Mouse (Mus musculus) thymus, adult 2 months (tissue): ENCODE results near the gene Tmem63a. TPM values are rescaled to one million over a fixed set of nuclear protein-coding genes. Genes with fewer than 3 reads are reported as not detected.
A peak's percentile ranks its signal among the peaks of the same experiment; 100 is the strongest.
"Not testable (repeated sequence)": the region's sequence is repeated elsewhere in the genome, so short reads cannot be mapped to it uniquely, and the experiment has no call there.

Experiments
- DNase-seq: peaks from one replicate; pipeline ENCODE4 v3.0.0; 2021
- H3K27ac ChIP-seq: fragments of 200-500 bp; 2 replicates; pipeline ENCODE4 v1.5.1; 2012; ENCODE audit warnings: low read length, control low read depth; ENCODE audit not compliant: control insufficient read depth, insufficient read depth
- H3K27me3 ChIP-seq: fragments of 200-500 bp; 2 replicates; pipeline ENCODE4 v1.6.1; 2012; ENCODE audit warnings: mild to moderate bottlenecking, low read length, moderate library complexity, mixed read lengths; ENCODE audit not compliant: control insufficient read depth, insufficient read depth
- H3K36me3 ChIP-seq: fragments of 200-500 bp; 2 replicates; pipeline ENCODE4 v1.6.1; 2012; ENCODE audit warnings: mild to moderate bottlenecking, low read length, moderate library complexity; ENCODE audit not compliant: control insufficient read depth, insufficient read depth
- H3K4me1 ChIP-seq: fragments of 200-500 bp; replicated peaks from 2 replicates; pipeline ENCODE4 v1.6.1; 2012; ENCODE audit warnings: low read length; ENCODE audit not compliant: control insufficient read depth, insufficient read depth
- H3K4me3 ChIP-seq: fragments of 200-500 bp; 2 replicates; pipeline ENCODE4 v1.5.1; 2012; ENCODE audit warnings: mild to moderate bottlenecking, low read length, control low read depth, moderate library complexity; ENCODE audit not compliant: control insufficient read depth, insufficient read depth
- CTCF ChIP-seq: fragments of 200-500 bp; IDR thresholded peaks from 2 replicates; pipeline ENCODE4 v1.5.1; 2012; ENCODE audit warnings: mild to moderate bottlenecking, control low read depth, low read length, moderate library complexity, borderline replicate concordance; ENCODE audit not compliant: control insufficient read depth, poor library complexity, insufficient read depth; ENCODE audit errors: extremely low read depth
- POLR2A ChIP-seq: fragments of 200-500 bp; IDR thresholded peaks from 2 replicates; pipeline ENCODE4 v1.6.1; 2012; ENCODE audit warnings: mild to moderate bottlenecking, low read length, control low read depth, moderate library complexity; ENCODE audit not compliant: control insufficient read depth, poor library complexity, insufficient read depth; ENCODE audit errors: extremely low read depth
- WGBS: fragments of 180-500 bp; shearing (Covaris S2); methylation state at CpG from one replicate; pipeline ENCODE4 v1.1.7; 2018; 5-methylcytosine and 5-hydroxymethylcytosine counted together
- polyA plus RNA-seq: library from polyadenylated mRNA; depleted of rRNA; stranded (reverse); fragments of >200 nt; gene quantifications from 2 replicates; pipeline ENCODE4 v1.2.3, GENCODE M21; 2012

Tmem63a gene
- polyA plus RNA-seq, 1 experiment: 47.3 TPM

GRCm38 (mm10) chr1:180934467-180935419, 7.4 kb upstream of the Tmem63a start, which contains the start of gene Lefty1:
Lefty1 (plus strand) TSS chr1:180935022.
- Histone ChIP-seq H3K4me3 (no peak within 1 kb of the TSS), H3K4me1 (peaks cover 8% of the 10 kb centered on the region), H3K27me3 (no peaks in the 10 kb centered on the region), H3K27ac (no peak within 1 kb of the TSS), H3K36me3 (no peaks in the 10 kb centered on the region)
- DNase-seq: no peak
- TF ChIP-seq CTCF (no peak), POLR2A (no peak)
- WGBS: 93% methylated on average over 21 of the region's 21 CpGs

- WGBS: 10% methylated on average over 41 of the region's 41 CpGs
- not testable (repeated sequence) for DNase-seq, H3K27me3 ChIP-seq, H3K27ac ChIP-seq, H3K36me3 ChIP-seq
- Histone ChIP-seq H3K4me1 (peaks cover 20% of the 10 kb centered on the region), H3K4me3 (peak overlapping the region; percentile 34)
Measured at GRCm38 (mm10) chr1:180936610-180937398, 5.3 kb upstream of the Tmem63a start.

- not testable (repeated sequence) for H3K27ac ChIP-seq, H3K36me3 ChIP-seq, DNase-seq, H3K4me3 ChIP-seq, H3K27me3 ChIP-seq
- peaks cover 22% of the 10 kb centered on the region for H3K4me1 ChIP-seq
- TF ChIP-seq CTCF: 0 out of 2 replicates have a peak, but pooled peaks have one; percentile 25
- WGBS: 97% methylated on average over 13 of the region's 13 CpGs
Measured at GRCm38 (mm10) chr1:180937631-180938030, 4.5 kb upstream of the Tmem63a start.

- DNase-seq, H3K36me3 ChIP-seq, H3K27ac ChIP-seq, H3K4me3 ChIP-seq, H3K27me3 ChIP-seq: not testable (repeated sequence)
- peaks cover 33% of the 10 kb centered on the region for H3K4me1 ChIP-seq
- 97% methylated on average over 2 of the region's 2 CpGs for WGBS
Measured at GRCm38 (mm10) chr1:180938781-180939180, 3.4 kb upstream of the Tmem63a start.

- WGBS: 38% methylated on average over 7 of the region's 7 CpGs
- Histone ChIP-seq H3K27ac (no peak overlapping the region), H3K4me3 (no peak overlapping the region)
Measured at GRCm38 (mm10) chr1:180940776-180941460, 1.2 kb upstream of the Tmem63a start.

GRCm38 (mm10) chr1:180941726-180942125, 418 bp upstream of the Tmem63a start:
- H3K36me3 ChIP-seq: no peaks in the 10 kb centered on the region
- no peaks in the 10 kb centered on the region for H3K27me3 ChIP-seq
- DNase-seq: no peak
- no peak for TF ChIP-seq CTCF
- TF ChIP-seq POLR2A: no peak
- peaks cover 55% of the 10 kb centered on the region for H3K4me1 ChIP-seq
- 24% methylated on average over 18 of the region's 18 CpGs for WGBS
- H3K27ac ChIP-seq: no peak overlapping the region
- H3K4me3 ChIP-seq: peak overlapping the region; percentile 56

More at GRCm38 (mm10) chr1:180940776-180941460, 1.2 kb upstream of the Tmem63a start:
- Histone ChIP-seq H3K27me3 (no peaks in the 10 kb centered on the region), H3K36me3 (no peaks in the 10 kb centered on the region), H3K4me1 (peaks cover 54% of the 10 kb centered on the region)
- DNase-seq: no peak
- TF ChIP-seq CTCF (no peak), POLR2A (no peak)
